Mouse (Mus musculus): ENCODE measurements around the gene Tex2. TPM values are rescaled to one million over a fixed set of nuclear protein-coding genes. Genes with fewer than 3 reads are reported as not detected.
"Not testable (repeated sequence)": the region's sequence is repeated elsewhere in the genome, so short reads cannot be mapped to it uniquely, and the experiment has no call there.

Tex2 gene
- total RNA-seq, 2 experiments from 2014 or later = 129 to 144 TPM

DNA sequence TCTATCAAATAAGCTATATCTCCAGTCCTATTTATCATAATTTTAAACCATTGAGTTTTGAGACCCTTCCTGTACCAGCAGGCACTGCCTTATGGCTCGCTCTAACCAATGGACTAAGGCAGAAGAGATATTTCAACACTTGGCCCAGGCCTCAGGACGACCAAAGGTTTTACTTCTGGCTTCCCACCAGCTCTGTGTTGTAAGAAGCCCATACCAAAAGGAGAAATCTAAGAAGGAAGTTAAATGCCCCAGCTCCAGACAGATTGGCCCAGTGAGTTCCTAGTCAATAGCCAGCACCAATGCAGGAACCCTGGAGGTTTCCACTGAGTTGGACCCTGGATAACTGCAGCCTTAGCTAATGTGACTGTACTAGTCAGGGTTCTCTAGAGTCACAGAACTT lies 10.4 kb upstream of the Tex2 start:
- no peak for DNase-seq (ENCODE audit: extremely low spot score in 1 of 2, low spot score in 1 of 2)

DNA sequence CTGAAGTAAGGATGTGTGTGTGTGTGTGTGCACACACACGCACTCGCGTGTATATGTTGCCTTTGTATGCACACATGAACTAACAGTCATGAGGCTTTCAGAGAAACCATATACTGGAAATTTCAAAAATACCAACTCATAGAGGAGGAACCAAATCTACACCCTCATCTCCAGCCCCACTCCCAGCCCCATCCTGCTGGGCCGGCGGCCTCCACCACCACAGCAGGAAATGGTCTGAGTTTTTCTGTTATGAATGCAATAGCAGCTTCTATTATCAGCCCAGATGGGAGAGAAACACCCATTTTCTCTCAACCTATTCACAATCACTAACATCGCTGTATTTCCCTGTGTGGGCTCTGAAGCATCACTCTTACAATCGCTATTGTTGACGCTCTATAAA lies 8.8 kb upstream of the Tex2 start:
- DNase-seq (ENCODE audit: extremely low spot score in 1 of 2, low spot score in 1 of 2) = no peak

DNA sequence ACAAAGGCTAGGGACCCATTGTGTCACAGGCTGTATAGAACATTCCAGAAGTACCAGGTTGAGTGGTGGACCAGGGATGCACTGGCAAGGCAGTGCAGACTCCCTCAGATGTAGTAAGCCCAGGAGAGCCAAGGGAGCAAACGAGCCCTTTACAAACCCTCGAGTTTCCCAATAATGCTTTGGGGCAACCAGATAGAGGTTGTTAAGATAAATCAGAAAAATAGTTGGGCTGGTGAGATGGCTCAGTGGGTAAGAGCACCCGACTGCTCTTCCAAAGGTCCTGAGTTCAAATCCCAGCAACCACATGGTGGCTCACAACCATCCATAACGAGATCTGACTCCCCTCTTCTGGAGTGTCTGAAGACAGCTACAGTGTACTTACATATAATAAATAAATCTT lies 5.5 kb upstream of the Tex2 start:
- not testable (repeated sequence) for DNase-seq (ENCODE audit: extremely low spot score in 1 of 2, low spot score in 1 of 2)

DNA sequence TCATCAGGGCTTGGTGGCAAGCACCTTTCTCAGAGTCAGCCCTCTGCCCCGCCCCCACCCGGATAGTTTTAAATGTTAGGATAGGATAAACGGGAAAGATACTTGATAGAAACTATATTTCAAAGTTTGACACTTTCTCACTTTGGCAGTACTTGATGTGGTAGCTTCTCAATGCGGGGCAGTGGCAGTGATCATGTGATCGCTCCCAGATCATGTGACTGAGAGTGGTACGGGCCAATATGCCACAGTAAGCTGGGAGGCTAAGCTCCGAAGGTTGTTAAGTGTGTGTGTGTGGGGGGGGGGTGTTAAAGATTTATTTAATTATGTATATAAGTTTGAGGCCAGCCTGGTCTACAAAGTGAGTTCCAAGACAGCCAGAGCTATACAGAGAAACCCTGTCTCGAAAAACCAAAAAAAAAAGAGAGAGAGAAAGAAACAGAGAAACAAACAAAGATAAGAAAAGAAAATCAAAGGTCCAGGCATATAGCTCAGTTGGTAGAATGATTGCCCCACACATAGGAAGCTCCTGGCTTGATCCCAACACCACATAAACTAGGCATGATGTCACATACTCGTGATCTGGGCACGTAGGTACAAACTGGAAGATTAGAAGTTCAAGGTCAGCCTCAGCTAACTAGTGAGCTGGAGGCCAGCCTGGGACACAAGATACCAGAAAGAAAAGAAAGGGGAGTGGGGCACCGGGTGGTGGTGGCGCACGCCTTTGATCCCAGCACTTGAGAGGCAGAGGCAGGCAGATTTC lies 4.8 kb upstream of the Tex2 start:
- no peak for DNase-seq (ENCODE audit: extremely low spot score in 1 of 2, low spot score in 1 of 2)

DNA sequence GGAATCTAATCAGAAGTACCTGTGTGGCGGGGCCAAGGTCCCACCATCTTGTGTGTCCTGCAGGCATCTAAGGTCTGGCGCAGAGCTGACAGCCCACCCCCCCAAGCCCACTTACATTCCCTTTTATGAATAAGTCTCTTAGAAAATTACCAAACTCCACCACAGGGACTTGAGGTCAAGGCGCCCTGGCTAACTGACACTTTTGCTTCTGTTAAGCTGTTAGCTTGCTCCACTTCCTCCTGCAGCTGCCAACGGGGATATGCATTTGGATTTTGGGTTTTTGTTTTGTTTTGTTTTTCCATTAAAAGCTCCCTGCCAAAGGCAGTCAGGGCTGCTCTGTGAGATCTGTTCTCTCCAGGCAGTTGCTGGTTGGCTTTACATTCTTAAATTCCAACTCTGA lies 2.3 kb upstream of the Tex2 start:
- no peak for DNase-seq (ENCODE audit: extremely low spot score in 1 of 2, low spot score in 1 of 2)

DNA sequence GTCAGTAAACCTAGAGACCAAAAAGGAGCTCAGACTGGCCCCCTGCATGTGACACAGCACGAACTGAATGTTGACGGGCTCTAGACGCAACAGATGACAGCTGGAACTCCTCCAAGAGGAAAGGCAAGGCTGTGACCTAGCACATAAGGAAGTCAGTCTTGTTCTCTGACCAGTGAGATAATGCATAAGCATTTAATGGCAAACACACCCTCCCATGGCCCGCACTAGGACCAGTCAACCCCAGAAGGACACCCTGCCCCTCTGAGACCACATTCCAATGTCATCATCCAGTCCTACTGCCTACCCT lies 1.1 kb upstream of the Tex2 start:
- no peak for DNase-seq (ENCODE audit: extremely low spot score in 1 of 2, low spot score in 1 of 2)

DNA sequence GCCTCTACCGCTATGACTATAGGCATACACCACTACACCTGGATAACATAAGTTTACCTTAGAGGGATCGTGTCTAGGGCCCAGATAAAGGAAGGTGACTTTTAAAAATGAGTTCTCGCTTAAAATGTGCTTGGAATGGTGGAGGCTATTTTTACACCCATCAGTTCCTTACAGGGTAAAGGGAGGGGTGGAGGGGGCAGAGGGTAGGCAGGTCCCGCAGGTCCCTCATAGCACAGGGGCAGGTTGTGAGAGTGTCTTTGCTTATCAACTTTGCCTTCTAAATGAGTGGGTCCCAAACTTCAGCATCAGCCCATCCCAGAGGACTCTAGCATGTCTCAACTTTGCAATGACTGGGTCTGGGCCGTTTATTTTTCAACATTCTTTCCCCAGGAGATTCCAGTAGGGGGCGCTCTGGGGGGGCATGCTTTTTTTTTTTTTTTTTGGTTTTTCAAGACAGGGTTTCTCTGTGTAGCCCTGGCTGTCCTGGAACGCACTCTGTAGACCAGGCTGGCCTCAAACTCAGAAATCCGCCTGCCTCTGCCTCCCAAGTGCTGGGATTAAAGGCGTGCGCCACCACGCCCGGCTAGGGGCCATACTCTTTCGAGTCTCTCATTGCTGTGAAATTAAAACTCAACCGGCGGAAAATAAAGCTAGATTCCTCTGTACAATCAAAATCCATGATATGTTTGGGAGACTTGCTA lies 565 bp upstream of the Tex2 start:
- DNase-seq (ENCODE audit: extremely low spot score in 1 of 2, low spot score in 1 of 2) = no peak

DNA sequence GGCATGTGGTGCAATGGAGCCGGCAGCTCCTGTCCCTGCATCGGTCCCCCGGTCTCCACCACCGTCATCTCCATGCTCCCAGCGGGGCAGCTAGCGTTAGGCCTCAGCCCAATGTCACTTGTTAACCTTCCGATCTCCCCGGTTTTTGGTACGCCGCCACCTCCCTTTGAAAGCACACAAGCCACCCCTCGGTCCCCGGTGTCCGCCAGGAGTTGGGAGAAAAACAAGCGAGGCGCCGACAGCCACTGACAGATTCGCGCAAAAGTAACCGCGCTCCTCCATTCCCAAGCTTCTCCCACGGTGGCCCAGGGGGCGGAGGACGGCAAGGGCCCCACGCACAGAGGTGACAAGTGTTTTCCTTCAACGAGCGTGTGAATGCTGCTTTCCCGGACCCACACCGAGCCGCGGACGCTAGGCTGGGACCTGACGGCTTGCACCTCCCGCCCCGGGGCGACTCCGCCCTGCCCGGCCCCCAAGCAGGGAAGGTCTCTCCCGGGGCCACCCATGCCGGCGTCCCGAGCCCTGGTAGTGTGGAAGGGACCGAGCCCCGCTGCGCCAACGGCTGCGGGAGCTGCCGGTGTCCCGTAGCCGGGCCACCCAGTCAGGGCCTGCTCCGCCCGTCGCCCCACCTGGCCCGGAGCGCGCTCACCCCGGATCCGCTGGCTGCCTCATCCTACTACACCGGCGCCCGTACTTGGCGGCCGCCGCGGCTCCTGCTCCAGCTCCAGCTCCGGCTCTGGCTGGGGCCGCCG lies 838 bp downstream of the Tex2 start:
- peak; percentile 40 to 42 for DNase-seq (ENCODE audit: extremely low spot score in 1 of 2, low spot score in 1 of 2)

DNA sequence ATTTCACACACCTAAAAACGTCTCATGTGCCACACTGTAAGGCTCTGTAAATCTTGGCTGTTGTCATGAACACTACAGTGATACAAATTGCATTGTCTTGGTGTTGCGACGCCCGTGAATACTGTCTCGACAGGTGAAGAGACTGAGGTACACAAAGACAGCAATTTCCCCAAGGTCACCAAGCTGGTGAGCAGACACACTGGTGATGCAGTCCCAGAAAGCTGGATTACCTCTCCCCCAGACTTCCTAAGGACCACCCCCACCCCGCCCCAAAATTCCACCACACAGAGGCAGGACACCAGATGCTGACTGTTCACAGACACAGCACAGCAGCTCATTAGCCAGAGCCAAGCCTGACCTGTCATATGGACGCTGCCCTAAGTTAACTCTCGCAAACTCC lies 3.5 kb downstream of the Tex2 start:
- no peak for DNase-seq (ENCODE audit: extremely low spot score in 1 of 2, low spot score in 1 of 2)

DNA sequence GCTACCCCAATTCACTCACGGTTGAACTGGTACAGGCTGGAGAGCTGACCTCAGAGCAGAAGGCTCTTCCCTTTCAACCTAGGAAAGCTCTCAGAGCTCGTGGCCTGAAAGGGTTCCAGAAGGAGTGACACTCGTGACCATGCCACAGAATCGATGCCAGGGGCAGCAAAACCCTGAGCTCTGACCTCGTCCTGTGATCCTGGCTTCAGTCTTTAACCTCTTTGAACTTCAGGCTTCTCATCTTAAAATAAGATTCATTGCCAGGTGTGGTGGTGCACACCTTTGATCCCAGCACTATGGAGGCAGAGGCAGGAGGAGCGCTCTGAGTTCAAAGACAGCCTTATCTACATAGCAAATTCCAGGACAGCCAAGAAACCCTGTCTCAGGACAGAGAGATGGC lies 5.9 kb downstream of the Tex2 start:
- no peak for DNase-seq (ENCODE audit: extremely low spot score in 1 of 2, low spot score in 1 of 2)

DNA sequence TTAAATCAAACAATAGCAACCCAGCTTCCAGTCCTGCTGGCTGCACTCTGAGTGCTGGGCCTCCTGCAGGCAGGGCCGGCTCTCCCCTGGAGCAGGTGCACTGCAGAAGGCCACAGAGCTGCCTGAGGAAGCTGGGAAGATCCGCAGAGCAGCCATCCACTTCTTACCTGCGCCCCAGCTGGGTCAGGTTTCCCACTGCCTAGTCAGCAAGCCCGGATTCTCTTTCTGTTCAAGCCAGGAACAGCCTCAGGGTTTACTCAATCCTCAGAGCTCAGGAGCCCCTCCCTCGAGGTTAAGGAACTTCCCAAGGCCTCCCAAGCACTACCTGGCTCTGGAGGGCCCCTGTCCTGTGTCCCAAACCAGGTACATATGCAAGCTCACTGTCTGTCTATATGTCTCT lies 7.2 kb downstream of the Tex2 start:
- DNase-seq (ENCODE audit: extremely low spot score in 1 of 2, low spot score in 1 of 2) = no peak

DNA sequence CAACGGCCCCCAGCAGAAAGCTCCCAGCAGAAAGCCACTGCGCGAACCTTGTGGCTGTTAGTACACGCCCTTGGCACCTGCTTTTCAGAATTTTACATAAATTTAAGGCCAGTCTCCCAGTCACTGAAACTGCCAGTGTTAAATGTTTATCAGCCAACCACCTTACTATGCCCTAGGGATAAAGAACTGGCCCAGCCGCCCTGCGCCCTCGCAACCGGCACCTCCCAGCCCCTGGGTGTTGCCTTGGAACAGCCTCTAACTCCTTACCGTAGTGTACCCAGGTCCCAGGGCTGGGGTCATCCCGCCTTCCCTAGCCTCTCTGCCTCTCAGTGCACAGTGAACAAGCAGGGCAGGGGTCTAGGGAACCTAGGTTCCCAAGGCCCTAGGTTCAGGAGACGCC lies 10.0 kb downstream of the Tex2 start:
- DNase-seq (ENCODE audit: extremely low spot score in 1 of 2, low spot score in 1 of 2) = no peak

DNA sequence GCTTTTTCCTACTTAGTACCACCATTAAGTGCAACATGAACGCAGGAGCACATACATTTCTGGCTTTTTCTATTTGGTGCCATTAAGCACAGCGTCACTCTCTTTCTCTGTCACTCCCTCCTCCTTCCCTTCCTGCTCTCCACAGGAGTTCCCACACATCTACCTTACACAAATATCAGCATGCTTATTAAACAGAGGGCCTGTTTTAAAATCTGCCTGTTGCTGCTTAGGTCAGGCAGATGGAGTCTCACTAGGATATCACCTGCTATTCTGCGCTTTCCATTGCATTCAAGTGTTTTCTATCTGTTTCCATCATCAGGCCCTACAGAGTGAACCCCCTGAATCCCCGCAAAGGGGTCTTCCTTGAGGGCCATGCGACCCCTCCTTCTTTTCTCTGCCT lies 13.1 kb downstream of the Tex2 start:
- no peak for DNase-seq (ENCODE audit: extremely low spot score in 1 of 2, low spot score in 1 of 2)

DNA sequence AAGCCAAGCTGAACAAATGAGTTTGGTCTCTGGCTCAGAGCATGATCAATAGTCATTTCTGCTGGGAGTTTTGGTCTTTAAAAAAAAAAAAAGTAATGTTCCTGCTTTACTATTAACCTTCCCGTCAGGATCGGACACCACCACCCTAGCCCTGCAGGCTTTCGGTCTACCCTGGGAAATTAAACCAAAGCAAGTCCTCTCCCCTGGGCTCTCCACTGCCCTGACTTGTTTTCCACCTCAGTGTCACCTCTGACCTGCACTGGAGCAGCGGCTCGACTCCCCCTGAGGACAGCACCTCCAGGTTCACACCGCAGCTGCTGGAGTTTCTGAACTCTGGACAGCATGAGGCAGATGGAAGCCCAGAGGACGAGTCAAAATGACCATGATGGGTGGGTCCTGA lies 13.9 kb downstream of the Tex2 start:
- DNase-seq (ENCODE audit: extremely low spot score in 1 of 2, low spot score in 1 of 2) = no peak

DNA sequence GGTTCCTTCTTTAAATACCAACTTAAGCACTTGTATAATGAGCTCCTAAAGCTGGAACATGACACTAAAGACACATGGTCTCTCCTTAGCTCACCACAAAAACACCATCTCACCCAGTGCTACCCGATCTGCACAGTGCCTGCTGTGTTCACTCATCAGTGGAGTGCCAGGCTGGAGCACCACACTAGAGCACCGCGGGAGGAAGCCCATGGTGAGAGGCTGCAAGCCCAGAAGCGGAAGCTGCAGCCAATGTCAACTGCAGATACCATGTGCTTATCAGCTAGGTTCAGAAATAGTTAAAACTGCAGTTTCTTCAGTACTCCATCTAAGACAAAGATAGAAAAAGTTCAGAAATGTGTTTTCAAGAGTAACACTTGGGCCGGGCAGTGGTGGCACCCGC lies 14.9 kb downstream of the Tex2 start:
- no peak for DNase-seq (ENCODE audit: extremely low spot score in 1 of 2, low spot score in 1 of 2)

DNA sequence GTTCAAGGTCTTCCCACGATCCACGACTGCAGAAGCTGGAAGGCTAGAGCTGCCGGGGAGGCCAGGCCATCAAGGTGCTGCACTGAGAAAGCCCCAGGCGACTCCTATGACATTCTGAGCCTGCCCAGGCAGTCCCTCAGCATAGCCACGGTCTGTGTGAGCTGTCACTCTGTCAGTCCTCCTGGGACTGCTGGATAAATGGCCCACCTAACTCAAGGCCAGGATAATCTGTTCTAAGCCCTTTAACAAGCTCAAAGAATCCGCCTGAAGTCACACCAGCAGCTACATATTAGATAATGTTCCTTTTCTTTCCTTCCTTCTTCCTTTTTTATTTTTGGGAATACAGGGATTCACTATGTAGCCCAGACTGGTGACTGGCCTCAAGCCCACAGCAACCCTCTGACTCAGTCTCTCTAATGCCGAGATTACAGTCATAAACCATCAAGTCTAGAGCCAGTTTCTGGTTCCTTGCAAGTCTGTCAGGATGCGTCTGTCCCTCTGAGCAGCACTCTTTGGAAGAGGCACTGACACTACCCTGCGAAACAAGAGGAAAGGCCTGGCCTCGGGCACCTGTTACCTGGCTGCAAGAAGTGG lies 15.4 kb downstream of the Tex2 start:
- DNase-seq (ENCODE audit: extremely low spot score in 1 of 2, low spot score in 1 of 2) = no peak

DNA sequence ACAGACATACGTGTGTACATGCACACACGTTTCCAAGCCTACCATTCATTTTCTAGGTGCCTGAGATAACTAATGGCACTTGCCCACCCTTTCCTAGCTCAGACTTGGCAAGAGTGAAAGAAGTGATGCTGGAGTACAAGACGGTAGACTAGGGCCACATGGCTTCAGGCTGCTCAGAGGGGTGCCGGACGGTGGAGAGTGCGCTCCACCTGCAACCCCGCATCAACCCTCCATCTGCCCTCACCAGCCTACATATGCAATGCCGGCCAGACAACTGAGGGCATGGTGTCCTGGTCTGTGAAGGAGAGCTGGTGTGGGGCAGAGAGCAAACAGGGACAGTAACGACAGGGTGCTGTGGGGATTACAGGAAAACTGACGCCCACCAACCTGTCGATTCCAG lies 22.0 kb downstream of the Tex2 start:
- no peak for DNase-seq (ENCODE audit: extremely low spot score in 1 of 2, low spot score in 1 of 2)

DNA sequence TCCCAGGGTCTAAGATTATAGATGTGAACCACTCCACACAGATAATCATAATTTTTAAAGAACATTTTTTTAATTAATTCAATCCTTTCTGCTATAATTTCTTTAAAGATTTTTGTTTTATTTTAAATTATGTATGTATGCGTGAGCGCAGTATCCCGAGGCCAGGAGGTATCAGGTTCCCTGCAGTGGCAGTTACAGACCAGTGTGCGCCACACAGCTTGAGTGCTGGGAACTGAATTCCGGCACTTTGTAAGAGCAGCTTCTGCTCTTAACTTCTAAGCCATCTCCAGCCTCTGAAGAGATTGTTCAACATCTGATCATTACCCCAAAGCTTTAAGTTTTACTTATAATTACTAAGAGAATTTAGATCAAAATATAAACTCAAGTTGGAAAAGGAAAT lies 23.1 kb downstream of the Tex2 start:
- DNase-seq (ENCODE audit: extremely low spot score in 1 of 2, low spot score in 1 of 2) = no peak

DNA sequence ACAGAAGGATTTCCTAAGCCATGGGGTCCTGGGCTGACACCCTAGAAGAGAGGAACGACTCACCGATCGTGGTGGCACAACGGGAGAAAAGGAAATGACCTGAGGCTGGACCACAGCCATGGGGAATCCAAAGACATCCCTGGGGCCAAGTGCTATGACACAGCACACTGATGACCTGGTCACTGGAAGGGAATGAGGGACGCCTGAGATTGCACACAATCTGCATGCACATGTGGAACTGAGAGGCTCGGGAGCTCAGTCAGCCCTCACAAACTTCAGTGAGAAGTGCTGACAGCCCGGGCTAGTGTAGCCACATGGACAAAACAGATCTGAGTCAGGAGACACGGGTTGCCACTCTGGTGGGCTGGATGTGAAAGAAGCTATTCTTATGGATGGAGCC lies 24.4 kb downstream of the Tex2 start:
- DNase-seq (ENCODE audit: extremely low spot score in 1 of 2, low spot score in 1 of 2) = no peak

DNA sequence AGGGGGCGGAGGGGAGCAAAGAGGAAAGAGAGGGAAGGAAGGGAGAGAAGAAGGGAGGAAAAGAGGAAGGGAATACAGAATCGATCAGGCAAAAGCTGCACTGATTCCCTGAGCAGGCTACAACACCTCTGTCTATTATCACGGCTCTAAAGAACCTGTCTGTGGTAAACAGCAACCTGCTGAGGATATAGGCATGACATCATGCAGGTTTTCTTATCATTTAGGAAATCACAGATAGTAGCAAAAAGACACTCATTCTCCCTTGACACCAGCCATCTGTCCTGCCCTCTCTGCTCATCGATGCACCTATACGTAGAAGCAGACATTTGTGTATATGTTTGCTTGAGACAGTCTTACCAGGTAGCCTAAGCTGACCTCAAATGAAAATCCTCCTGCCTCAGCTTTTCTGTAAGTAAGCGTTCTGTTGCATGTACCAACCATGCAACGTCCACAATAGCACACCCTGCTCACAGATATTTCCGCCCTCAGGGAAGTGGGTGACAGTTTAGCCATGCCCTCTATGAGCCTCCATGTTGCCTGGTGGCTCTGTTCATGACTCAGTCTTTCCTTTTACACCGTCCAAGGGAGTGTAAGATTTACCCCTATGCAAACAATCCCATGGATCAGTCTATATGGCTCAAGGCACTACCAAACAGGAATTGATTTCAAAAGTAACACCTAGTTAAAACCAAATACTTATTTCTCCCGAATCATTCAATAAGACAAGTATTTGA lies 25.3 kb downstream of the Tex2 start:
- DNase-seq (ENCODE audit: extremely low spot score in 1 of 2, low spot score in 1 of 2) = no peak

DNA sequence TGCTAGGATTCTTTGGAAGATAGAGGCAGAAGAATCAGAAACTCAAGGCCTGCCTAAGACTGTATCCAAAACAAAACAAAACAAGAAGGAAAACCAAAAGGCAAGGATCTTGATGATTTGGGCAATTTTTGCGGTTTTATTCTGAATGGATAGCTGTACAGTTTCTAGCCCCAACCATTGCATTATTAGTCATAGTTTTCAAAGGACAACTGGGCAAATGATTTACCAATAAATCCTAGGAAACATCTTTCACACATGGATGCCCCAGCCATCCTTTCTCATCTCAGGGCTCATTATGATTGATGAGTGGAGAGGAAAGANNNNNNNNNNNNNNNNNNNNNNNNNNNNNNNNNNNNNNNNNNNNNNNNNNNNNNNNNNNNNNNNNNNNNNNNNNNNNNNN lies 29.4 kb downstream of the Tex2 start:
- no peak for DNase-seq (ENCODE audit: extremely low spot score in 1 of 2, low spot score in 1 of 2)
